Mouse (Mus musculus) neural tube, embryonic 10.5 days (tissue): ENCODE results near the gene Ccdc117.
"Not testable (repeated sequence)": the region's sequence is repeated elsewhere in the genome, so short reads cannot be mapped to it uniquely, and the experiment has no call there.

Source experiments
- DNase-seq: peaks from one replicate; pipeline ENCODE4 v3.0.0-alpha.2; 2017; ENCODE audit warnings: low spot score; ENCODE audit errors: extremely low spot score

Ccdc117 gene

DNA sequence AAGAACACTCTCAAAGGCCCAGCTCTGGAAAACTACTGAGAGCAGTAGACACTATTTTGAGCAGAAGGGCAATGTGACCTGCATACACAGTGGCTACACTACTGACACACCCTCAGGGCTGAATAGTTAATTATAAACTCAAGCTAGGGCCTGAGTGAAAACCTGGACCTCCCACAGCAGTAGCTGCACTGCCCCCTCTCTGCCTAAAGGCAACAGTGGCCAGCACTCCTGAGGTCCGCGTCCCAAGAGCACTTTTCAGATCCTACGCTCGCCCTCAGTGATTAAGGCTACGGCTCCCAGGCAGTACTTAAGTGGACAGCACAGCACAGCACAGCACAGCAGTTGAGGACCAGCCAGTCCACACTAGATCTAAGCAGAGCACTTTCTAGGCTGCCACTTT is 8.9 kb downstream of the Ccdc117 start:
- DNase-seq, result no peak

DNA sequence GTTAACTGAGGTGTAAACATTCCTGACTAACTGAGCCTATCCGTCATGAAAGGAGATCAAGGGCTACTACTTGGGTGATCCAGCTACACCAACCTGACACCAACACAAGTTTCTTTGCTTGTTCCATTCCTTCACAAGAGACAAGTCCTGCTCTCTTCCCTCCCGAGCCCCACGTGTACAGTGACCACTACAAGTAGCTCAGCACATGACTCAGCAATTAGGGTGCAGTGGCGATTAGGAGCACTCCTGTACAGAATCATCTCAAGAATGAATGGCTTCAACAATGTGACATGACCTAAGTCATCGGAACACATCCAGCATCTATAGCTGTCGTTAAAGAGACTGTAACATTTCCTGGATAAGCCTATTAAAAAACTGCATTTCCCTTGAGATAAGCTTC is 11.3 kb downstream of the Ccdc117 start:
- DNase-seq, result no peak

DNA sequence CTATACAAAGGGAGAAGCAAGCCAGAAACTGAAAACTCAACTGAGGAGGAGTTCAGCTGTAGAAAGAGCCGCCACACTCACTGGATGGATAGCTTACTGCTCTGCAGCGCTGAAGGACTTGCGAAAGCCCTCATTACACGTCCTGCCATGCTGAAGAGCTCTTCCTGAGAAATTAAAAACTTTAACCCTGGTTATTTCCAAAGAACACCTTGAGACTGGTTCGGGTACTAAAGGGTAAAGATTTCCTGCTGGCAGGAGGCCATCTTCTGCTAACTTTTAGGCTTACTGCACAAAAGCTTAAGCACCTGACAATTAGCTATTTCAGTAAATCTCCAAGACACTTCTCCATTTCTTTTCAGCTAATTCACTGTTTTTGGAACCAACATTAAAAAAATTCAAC is 11.8 kb downstream of the Ccdc117 start:
- DNase-seq, result no peak

DNA sequence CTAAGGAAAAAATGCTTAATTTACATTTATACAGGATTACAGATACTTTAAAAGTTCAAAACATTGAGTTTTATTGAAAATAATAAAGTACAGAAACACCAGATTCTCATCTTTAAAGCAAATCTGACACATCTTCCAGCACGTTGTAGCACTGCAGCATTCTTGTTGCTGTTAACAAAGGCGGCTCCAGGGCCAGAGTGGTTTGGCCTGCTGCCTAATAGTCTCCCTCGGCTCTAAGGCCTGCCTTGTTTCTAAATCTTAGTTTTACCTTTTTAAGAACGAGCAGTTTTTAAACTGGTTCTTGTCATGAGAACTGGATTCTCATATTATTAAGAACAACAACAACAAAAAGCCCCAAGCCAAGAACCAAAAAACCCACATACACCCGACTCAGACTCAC is 13.1 kb downstream of the Ccdc117 start:
- DNase-seq, result no peak

DNA sequence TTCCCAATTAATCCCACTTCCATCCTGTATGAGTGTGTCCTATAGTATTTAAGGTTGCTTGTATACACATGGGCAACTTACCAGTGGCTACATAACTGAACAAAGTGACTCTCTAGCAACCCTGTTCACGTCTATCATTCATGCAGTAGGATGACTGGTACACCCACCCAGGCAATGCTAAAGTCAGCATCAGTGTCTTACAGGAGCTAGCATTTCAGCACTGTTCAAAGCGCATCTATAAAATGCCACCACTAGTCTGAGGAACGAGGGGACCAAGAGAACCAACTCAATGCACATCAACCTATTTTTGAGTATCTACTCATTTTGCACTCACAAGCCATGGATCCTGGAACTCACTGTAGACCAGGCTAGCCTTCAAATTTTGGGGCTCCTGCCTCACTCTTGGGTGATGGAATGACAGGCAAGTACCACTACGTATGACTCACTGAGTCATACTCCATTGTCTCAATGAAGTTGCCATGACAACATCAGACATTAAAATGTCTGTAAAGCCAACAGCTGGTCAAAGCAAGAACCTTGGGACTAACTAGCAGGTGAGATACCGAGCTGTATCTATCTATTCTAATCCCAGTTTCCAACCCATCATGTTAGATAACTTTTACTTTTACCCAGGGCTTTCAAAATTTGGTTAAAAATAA is 14.0 kb downstream of the Ccdc117 start:
- no peak for DNase-seq

DNA sequence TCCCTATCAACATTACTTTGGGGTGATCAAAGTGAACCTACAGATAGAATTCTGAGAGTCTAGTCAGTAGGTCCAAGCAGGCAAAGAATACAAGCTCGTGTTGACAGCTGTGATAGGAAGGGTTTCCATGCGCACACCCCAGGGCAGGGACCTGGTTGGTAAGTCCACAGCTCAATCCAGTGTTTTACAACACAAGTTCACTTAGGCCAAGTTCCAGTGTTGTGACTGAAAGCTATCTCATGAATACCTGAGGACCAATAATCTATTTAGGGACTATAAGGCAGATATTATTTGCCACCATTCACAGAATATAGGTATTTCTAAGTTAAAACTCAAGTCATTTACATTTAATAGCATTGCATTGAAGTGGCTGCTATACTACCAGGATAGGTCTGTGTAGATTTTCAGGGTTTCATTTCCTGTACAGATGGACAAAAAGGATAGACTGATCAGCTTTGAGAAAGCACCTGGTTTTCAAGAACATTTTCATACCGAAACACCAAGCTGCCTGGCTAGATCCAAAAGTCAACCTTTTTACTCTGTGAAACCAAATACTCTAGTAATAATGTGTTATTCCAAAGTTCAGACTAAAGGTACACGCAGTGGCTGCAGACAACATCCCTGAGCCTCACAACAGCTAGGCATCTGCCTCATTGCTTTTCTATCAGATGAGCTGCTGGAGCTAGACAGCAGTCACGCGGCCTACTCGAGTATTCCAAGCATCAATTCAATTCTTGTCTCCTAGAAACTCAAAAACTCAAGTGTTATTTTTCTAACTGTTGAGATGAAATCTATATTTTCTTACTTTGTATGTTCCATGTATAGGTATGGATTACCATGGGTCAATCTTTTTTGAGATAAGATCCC is 15.2 kb downstream of the Ccdc117 start:
- DNase-seq, result no peak

DNA sequence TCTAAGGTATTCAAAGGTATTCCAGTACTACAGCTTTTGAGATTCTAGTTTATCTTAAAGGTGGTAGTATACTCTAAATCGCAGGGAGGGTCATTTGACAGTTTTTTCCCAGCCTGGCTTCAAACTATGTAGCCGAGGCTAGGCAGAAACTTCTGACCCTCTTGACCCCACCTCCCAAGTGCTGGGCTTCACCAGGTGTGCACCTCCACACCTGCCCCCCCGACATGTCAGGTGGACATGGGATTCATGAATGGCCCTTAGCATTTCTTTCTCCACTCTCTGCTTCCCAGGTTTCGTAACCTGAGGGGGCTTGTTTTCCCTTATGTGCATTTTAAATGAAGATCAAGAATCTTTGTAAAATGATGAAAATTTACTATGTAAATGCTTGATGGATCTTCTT is 16.6 kb downstream of the Ccdc117 start:
- no peak for DNase-seq

DNA sequence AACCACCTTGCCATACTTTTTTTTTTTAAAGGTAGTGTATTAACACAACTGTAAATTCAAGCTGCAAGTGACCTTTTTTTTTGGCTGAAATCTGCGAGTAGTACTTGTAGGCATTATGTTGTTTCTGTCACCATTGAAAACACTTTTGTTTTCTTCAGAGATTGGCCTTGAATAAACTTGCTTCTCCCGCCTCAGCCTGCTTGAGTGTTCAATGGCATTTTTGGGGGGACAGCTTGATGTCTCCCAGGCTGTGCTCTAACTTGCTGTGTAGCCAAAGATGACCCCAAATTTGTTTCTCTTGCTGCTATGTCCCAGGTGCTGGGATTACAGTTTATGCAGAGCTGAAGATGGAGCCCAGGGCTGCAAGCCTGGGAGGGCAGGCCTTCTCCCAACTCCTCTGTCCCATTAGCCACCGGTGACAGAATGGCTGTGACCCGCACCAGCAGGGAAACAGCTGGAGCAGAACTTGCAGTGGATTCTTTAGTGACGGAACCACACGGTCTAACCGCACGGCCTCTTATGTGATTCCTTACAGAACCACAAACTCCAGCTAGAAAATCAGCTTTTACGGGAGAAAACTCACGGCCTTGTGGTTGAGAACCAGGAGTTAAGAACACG is 19.1 kb downstream of the Ccdc117 start:
- no peak for DNase-seq

DNA sequence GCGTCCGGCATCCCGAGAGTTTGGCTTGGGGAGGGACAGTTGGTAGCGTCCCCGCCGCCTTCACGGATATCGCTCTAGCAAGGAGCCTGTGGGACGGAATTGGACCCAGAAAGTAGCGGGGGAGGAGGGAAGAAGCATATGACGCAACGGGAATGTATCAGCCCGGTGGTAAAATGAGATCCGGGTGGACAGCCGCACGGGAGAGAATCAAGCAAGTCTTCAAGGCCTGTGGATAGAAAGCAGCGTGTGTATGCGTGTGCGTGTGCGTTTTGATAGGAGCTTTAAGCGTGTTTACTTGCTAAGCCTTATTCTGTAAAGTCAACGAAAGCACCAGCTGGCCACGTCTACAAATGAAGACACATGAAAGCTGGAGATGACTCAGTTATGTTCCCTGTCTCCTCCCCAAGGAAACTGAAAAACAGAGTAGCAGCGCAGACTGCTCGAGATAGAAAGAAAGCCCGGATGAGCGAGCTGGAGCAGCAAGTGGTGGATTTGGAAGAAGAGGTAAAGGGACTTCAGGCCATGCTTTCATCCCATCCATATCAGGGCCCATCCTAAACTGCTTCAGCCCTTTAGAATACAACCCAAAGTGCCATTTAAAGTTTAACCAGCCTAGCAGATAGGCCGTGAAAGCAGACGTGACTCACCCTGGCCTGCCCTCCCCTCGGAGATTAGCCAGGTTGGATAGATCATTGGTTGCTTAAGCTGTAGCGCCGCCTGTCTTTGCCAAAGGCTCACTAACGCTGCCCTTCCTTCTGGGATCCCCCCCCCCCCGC is 20.3 kb downstream of the Ccdc117 start:
- DNase-seq, result peak; percentile 73

DNA sequence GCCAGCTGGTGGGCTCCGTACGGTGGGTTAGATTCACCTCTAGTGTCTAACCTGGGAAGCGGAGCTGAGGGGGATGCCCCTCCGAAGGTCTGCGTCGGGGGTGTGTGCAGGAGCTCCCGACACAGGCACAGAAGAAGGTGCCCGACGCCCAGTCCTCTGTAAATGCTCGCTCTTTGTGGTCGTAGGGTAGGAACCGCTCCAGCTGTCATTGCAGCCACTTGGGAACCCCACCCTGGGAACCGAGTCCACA is 20.8 kb downstream of the Ccdc117 start:
- no peak for DNase-seq

DNA sequence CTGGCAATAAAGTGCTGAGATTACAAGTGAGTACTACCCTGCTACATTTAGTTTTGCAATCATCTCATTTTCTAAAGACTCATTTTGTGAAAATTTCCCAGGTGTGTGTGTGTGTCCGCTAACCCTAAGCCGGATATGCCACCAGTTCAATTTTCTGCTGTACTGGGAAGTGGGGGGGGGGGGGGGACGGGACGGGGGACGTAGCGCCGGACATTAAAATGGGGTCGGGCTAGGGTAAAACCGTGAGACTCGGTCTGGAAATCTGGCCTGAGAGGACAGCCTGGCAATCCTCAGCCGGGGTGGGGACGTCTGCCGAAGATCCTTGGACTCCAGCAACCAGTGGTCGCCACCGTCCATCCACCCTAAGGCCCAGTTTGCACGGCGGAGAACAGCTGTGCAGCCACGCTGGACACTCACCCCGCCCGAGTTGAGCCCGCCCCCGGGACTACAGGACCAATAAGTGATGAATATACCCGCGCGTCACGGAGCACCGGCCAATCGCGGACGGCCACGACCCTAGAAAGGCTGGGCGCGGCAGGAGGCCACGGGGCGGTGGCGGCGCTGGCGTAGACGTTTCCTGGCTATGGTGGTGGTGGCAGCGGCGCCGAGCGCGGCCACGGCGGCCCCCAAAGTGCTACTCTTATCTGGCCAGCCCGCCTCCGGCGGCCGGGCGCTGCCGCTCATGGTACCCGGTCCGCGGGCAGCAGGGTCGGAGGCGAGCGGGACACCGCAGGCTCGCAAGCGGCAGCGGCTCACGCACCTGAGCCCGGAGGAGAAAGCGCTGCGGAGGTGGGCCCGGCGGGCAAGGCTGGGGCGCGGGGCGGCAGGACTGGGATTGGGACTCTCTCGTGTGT is 21.3 kb downstream of the Ccdc117 start, which contains the start of gene Xbp1:
Xbp1 (plus strand) TSS at position 248 of the 854 bp plus-strand sequence.
- DNase-seq, result peak; percentile 99

DNA sequence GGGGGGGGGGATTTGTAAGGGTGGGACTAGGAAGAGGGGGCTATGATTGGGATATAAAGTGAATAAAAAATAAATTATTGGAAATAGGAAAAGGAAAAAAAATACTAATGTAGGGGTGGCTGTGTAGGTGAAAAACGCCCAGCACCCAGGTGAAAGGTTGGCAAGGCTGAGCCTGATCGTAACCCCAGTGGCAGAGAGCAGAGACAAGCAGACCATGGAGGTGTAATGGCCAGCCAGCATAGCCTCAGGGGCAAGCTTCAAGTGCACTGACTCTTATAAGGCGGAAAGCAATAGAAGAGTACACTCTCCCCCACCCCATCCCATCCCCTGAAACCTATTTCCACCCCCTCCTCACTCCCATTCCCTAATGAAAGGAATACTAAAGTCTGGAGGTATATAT is 22.3 kb downstream of the Ccdc117 start:
- DNase-seq, result no peak

DNA sequence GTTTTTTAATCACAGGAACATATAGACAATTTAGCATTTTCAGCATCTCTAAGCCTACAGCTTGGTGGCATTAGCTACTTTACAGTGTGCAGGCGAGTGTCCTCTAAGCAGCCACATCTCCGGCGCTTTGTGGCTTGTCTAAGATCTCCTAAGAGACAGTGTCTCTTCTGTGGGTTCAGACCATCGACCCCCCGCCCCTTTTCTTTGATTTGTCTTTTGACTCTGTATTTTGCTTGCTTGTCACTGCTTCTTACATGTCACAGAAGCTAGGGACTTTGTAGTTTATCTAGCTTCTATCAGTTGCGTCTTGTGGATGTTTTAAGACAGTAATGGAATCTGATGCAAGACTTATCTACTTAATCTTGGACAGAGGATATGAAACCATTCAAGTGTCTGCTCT is 24.6 kb downstream of the Ccdc117 start:
- DNase-seq, result no peak

DNA sequence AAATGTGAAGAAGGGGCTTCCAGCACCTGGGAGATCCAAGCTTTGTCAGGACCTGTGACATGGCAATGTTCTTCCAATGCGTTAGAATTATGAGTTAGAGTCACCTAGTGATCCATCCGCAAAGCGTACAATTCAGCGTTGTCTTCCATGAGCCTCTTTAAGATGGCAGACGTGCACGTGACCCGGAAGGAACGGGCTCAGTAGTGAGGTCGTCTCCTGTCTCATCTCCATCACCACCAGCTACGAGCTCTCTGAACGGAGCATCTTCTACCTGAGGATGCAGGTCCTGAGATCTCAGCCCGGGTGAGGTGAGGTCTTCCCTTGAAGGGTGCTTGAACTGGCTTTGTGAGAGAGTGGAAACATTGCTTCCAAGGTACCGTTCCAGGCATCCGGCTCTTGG is 25.4 kb downstream of the Ccdc117 start:
- no peak for DNase-seq

DNA sequence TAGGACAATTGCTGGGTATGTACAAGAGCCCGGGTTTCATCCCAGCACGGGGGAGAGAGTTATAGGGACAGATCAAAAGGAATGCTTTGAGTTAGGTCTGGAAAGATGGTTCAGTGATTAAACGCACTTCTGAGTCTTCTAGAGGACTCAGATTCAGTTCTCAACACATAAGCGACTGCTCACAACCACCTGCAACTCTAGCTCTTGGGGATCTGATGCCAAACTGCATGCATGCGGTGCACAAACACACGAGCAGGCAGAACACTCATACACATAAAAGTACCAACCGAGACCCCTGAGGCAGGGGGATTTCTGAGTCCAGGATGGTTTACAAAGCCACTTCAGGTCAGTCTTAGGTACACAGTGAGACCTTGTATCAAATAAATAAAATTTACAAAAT is 25.8 kb downstream of the Ccdc117 start:
- no peak for DNase-seq

DNA sequence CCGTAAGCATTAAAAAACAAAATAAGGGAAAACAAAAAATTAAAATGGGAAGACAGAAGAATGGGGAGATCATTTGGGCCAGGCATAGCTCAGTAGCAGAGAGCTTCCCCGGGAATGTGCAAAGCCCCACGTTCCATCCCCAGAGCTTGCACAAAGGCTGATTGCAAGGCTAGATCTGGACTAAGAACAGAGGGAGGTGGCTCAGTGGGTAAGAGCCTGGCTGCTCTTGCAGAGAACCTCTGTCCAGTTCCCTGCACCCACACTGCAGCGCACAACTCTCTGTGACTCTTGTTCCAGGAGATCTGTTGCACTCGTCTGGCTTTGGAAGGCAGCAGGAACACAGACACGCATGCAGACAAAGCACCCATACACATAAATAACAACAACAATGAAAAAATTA is 26.3 kb downstream of the Ccdc117 start:
- DNase-seq, result no peak

DNA sequence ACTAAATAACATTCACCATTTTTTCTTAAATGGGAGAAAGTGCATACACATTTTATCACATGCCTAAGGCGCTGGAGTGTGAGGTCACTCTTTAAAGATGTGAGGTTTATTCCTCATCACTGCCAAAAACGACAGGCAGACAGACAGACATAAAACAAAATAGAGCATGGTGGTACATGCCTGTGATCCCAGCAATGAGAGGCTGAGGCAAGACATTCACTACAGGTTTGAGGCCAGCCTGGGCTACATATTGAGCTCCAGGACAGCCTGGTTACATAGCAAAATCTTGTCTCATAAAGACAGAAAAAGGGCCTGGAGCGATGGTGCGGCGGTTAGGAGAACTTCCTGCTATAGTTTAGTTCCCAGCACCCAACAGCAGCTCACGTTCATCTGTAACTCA is 26.8 kb downstream of the Ccdc117 start:
- DNase-seq, result no peak

DNA sequence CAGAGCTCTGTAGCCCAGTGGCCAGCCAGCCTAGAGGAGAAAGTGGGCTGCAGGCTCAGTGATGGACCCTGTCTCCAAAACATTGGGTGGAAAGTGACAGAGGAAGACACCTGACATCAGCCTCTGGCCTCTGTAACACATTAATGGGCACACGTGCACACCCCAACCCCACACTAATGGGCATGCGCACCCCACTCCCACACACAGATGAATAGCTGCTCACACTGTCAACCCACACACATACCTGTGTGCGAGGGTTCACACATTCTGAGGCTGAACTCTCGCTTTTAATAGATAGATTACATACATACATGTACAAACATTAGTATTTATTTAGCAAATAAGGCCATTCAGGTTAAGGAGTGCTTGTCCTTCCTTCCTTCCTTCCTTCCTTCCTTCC is 27.9 kb downstream of the Ccdc117 start:
- DNase-seq, result no peak

DNA sequence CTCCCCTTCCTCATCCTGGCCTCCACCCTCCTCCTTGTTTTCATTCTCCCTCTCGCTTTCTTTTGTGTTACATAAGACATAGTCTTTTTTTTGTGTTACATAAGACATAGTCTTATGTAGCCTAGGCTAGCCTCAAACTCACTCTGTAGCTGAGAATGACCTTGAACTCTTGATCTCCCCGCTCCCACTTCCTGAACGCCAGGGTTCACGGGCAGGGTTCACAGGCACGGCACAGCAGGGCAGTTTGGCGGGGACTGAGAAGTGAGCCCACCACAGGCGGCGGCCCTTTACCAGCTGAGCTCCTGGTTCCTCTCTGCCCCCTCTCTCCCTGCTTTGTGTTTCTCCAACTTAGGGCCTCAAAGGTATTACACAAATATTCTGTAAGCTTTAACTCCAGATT is 29.0 kb downstream of the Ccdc117 start:
- DNase-seq, result no peak

DNA sequence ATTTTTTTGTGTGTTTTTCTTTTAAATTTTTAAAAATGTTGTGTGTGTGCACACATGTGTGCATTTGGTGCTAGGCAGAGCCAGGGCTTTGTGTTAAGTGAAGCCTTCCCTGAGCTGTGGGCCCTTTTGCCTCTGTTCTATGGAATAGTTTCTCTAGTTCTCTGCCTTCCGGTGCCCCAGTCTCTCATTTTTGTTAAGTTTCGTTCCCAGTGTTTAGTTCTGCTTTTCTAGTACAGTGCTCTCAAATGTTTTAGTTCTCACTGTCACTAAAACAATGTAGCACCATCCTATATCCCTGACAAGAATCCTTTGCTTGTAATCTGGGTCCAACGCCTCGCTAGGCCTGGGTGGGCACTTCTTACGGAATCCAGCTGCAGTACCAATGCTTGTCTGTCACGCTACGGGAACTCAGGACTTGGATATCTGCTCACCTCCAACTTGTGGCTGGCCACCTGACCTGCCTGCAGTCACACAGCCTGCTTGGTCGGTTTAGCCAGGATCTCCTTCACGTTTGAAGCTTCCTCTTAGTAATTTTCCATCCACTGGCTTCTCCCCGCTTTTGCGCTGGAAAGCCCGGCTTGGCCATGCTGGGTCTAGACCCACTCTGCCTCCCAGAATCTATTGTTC is 29.8 kb downstream of the Ccdc117 start:
- no peak for DNase-seq

DNA sequence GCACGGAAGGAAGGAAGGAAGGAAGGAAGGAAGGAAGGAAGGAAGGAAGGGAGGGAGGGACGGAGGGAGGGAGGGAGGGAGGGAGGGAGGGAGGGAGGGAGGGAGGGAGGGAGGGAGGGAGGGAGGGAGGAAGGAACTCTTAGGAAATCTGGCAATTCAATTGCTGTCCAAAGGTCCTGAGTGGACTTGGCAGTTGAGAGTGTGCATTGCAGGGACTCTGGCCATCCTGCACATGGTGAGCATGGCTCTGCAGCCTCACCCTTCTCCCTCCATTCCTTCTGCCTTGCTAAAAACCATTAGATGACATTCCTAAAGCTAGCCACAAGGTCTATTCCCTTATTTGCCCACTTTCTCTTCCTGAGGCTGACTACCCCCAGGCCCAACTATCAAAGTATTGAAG is 31.3 kb downstream of the Ccdc117 start:
- not testable (repeated sequence) for DNase-seq
